Mouse (Mus musculus): Measurements from ENCODE around the gene Sec24b.
A peak's percentile ranks its signal among the peaks of the same experiment; 100 is the strongest.

Sec24b gene

GRCm38 (mm10) chr3:129979510-129979909, 81.8 kb downstream of the Sec24b start:
- no peak for ATAC-seq (ENCODE audit: low TSS enrichment)

DNA sequence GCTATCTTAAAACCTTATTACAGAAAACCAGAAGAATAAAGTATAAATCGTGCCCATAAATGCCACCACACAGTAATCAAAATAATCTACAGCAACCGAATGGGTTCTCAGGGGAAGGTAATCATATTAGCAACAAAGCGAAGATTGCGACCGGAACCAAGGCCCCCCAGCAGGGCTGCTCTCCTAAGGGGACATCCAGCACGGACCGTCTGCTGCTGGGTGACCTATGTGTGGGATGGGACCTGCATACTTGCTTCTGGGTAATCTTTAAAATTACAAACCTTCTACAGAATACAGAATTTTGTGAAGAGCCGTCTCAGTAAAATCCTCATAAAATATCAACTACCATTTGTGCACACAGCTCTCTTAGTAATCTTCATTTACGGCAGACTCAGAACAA, 82.6 kb downstream of the Sec24b start:
- ATAC-seq (ENCODE audit: low TSS enrichment) = no peak

DNA sequence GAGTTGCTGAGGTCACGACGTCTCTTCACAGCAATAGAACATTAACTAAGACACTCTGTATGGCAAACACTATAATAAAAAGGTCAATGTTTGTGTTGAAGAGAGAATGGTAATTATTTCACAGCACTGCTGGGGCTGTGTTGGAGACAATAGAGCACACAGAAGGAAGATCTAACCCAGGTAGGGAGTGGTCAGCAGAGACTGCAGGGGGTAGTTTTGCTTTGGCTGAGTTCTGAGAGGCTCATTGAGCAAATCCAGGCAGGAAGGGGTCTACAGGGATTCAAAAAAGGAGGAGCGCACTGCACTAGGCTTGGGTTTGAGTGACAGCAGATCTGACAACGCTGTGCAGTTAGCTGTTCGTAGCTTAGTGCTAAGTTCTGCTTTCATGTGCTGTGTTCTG, 85.0 kb downstream of the Sec24b start:
- ATAC-seq (ENCODE audit: low TSS enrichment) = no peak

- ATAC-seq (ENCODE audit: low TSS enrichment) = peak; percentile 60
Observed at GRCm38 (mm10) chr3:129970529-129971515, 90.5 kb downstream of the Sec24b start.

DNA sequence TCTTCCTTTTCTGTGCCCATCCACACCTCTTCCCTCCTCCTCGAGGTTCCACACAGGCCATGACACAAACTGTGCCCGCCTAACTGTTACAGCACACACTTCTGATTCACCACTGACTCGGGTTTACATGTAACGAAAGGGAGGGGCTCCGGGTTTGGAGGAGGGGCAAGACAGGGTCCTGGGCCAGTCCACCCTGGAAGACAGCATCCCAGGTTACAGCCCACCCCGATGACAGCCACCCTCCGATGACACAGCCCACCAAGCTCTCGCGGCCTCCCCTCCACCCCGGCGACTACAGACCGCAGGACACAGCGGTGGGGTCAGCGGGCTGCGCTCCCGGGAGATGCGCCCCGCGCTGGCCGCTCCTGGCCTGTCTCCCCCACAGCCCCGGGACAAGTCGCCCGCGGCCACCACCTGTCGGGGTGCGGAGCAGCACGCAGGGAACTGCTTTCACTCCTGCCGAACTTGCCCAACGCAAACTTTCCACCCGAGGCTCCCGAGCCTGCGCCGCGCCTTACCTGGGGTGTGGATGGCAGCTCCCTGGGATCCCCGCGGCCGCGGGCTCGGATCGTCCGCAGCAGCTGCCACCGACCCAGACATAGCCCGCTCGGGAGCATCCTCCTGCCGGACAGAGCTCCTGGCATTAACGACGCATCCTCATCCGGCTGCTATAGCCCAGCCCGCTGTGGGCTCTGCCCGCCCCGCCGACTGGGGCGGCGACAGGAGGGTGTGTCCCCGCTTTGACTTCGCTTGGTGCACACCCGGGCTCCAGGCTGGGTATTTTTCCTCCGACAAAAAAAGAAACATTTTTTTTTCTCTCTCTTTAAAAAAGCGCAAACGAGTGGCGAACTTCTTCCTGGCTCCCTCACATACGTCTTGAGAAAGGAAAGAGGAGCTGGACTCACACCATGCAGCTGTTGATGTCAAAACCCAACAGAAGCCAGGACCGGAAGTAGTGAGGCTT, 91.6 kb downstream of the Sec24b start, which contains the start of gene Mcub:
Gene Mcub, minus strand, starts transcription at position 775 of the 964 bp plus-strand sequence.
- ATAC-seq (ENCODE audit: low TSS enrichment) = peak; percentile 86

GRCm38 (mm10) chr3:129969031-129969430, 92.3 kb downstream of the Sec24b start:
- 0 out of 2 replicates have a peak, but pooled peaks have one; percentile 27 for ATAC-seq (ENCODE audit: low TSS enrichment)

- no peak for ATAC-seq (ENCODE audit: low TSS enrichment)
Observed at GRCm38 (mm10) chr3:129967874-129968273, 93.5 kb downstream of the Sec24b start.

- ATAC-seq (ENCODE audit: low TSS enrichment) = no peak
Observed at GRCm38 (mm10) chr3:129964681-129965080, 96.7 kb downstream of the Sec24b start.

GRCm38 (mm10) chr3:129962533-129962932, 98.8 kb downstream of the Sec24b start:
- ATAC-seq (ENCODE audit: low TSS enrichment) = peak; percentile 80

- ATAC-seq (ENCODE audit: low TSS enrichment) = no peak
Observed at GRCm38 (mm10) chr3:129953296-129953695, 108.1 kb downstream of the Sec24b start.

- no peak for ATAC-seq (ENCODE audit: low TSS enrichment)
Observed at GRCm38 (mm10) chr3:129949158-129949773, 112.1 kb downstream of the Sec24b start.

GRCm38 (mm10) chr3:129948359-129948758, 113.0 kb downstream of the Sec24b start:
- ATAC-seq (ENCODE audit: low TSS enrichment) = peak; percentile 99

- no peak for ATAC-seq (ENCODE audit: low TSS enrichment)
Observed at GRCm38 (mm10) chr3:129946217-129946914, 115.0 kb downstream of the Sec24b start.

GRCm38 (mm10) chr3:129943813-129944212, 117.5 kb downstream of the Sec24b start:
- ATAC-seq (ENCODE audit: low TSS enrichment) = no peak

DNA sequence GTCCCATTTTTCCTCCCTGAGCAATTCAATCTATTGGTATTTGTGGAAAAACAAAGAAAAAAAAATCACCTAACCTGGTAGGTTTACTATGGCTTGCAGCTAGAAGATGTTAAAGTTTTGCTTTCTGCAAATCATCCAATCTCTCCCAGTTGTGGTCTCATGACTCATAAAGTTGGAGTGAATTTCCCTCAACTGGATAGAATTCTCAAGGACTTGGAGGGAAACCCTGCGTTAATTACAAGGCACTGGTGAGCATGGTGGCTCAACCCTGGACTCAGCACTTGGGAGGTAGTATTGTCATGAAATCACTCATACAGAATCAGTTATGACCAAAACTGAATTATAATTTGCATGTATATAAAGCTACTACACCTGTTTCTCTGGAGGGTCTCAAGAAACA, 120.1 kb downstream of the Sec24b start:
- no peak for ATAC-seq (ENCODE audit: low TSS enrichment)

GRCm38 (mm10) chr3:129940780-129941179, 120.6 kb downstream of the Sec24b start:
- ATAC-seq (ENCODE audit: low TSS enrichment) = peak; percentile 99

DNA sequence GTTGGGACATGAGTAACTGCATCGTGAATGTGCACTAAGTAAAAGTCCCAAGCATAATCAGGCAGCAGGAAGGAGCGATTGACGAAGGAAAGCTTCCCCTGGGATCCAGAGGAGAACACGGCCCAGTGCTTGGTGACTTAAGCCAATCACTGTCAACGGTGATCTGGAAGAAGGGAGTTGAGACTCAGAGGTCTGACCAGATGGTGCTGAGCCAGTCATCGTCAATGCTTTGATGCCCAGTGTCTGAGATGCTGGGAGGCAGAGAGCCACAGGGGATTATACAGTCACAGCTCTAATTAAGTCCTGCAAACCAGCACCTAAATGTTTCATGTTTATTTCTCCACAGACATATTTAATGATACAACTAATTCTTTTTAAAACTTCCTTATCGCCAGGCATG, 122.3 kb downstream of the Sec24b start:
- no peak for ATAC-seq (ENCODE audit: low TSS enrichment)

GRCm38 (mm10) chr3:129937848-129938247, 123.5 kb downstream of the Sec24b start:
- ATAC-seq (ENCODE audit: low TSS enrichment) = no peak

DNA sequence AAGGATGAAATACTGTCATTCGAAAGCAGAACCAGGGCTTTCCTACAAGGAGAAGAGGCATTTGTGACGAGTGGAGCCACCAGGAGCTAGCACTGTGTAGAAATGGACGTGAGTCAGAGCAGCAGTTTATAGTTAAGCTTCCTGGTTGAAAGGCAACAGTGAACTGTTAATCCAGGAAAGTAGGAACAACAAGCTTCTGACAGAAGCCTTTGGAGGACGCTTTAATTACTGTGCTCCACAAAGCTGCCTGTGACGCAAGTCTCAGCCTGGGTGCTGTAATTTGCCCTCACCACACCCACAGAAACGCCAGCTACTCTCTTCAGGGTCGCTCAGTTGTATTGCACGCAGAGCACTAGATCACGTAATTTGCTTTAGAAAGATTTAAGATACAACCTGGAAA, 124.8 kb downstream of the Sec24b start:
- ATAC-seq (ENCODE audit: low TSS enrichment) = peak; percentile 56; the same call in 1 of the 2 replicates

All from frontal cortex, adult (tissue).